Mouse (Mus musculus) c-Kit-positive CD71-positive TER-119-negative erythroid progenitor cells, embryonic 14.5 days (primary cell): ENCODE measurements around the gene Mllt3.

ENCODE experiments used
- DNase-seq: peaks from one replicate; pipeline ENCODE4 v3.0.0-alpha.2; 2013; ENCODE audit warnings: low read depth

The Mllt3 gene

GRCm38 (mm10) chr4:87774515-87774914 lies 258.6 kb downstream of the Mllt3 start:
- DNase-seq, result no peak

GRCm38 (mm10) chr4:87767711-87768561 lies 265.2 kb downstream of the Mllt3 start:
- no peak for DNase-seq

GRCm38 (mm10) chr4:87765729-87766128 lies 267.4 kb downstream of the Mllt3 start:
- DNase-seq, result no peak

DNA sequence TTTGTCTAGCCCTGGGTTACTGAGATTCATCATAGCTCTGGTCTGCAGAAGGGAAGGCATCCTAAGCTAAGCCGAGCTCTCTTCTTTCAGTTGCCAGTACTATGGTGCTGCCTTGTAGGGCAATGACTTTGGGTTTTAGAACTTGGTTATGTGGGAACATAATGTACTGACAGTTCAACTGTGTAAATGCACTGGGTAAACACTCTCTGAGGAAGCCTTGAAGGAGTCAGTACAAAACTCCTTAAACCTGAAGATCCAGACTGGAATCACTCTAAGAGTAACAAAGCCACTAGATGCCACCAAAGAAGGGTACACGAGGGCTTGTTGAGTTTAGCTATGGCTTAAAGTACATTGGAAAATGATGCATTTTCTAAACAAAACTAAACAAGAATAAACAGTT lies 272.1 kb downstream of the Mllt3 start:
- DNase-seq, result no peak

GRCm38 (mm10) chr4:87760297-87760696 lies 272.9 kb downstream of the Mllt3 start:
- DNase-seq, result no peak

- DNase-seq, result no peak
Observed at GRCm38 (mm10) chr4:87759625-87760024, 273.5 kb downstream of the Mllt3 start.

DNA sequence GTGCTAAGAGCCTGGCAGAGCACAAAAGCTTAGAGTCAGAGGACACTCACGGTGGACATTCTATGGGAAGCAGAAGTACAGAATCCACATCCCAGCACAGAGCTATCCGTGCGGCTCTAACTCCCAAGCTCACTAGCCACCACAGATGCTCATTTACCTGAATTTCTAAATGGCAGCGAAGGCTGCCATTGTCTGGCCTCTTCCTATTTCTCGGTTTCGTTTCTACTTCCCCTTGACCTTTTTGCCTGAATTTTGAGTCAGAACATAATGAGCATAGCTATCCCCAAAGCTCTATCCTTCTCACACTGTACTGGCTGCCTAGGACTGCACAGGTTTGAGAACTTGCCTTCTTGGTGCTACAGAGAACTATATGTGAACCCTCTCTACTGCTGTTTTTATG lies 274.1 kb downstream of the Mllt3 start:
- no peak for DNase-seq

DNA sequence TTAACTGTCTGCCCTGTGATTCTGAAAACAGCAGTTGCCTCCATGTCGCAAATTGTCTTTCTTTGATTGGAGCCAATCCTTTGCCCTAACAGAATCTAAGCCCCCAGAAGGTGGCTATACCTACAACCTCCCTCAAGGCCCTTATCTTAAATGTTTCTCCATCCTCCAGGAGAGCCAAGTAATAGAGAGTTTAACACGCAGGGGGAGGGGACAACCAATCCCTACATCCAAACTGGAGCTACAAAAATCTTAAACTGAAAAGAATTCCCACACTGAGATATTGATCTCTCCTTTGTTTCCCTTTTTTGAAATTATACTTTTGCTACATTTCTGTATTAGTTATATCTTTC lies 281.7 kb downstream of the Mllt3 start:
- DNase-seq, result peak; percentile 13

GRCm38 (mm10) chr4:87750856-87751514 lies 282.2 kb downstream of the Mllt3 start:
- peak; percentile 33 for DNase-seq

DNA sequence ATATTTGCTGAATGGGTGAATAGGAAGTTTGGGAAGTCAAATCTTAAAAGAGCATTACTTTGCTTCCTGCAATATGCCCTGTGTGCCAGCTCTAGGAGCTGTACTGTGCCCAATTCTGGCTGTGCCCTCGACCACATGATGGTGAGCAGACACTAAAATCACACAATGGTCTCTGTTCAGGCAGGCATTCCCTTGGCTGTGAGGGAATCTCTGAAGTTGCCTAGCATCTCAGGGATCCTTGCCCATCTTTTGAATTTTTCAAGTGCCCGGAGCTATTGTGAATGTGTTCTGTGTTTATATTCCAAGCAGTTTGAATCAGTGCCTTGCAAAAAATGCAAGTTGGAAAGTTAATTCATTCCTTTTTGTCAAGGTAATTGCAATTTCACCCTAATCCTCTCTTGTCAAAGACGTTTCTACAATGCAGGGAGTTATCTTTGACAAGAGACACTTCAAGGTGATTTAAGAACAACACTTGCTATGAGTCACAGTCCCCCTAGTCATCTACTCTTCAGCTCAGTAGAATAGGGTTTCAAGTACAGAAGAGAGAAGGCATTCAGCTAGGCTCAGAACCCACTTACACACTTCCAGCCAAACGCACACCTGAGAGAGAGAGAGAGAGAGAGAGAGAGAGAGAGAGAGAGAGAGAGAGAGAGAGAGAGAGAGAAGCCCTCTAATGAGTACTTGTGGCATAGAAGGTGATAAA lies 283.5 kb downstream of the Mllt3 start:
- DNase-seq, result no peak

DNA sequence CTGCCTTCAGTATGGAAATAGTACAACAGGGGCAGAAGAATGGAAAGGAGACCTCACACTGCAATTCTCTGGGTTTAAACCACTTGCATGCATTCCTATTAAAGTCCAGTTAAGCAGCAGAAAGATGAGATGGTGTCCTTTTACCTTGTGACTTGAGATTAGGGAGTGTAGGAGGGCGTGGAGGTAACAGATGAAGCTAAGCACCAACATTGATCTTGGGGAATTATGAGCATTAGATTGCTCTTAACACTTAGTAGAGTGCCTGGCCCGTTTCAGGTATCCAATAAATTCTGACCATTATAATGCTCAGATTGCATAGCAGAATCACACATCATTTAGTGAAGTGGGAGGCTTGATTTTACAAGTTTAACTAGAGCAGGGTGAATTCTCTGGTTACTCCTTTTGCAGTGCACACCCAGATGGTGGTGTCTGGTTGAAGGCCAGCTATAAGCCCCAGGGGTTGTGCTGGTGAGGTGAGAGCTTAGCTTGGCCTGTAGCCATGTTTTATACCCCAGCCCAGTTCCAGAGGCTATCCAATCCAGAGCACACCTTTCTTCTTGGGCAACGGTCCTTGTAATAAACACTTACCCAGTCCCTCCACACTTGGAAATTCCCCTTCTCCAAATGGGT lies 288.0 kb downstream of the Mllt3 start:
- no peak for DNase-seq

- DNase-seq, result no peak
Observed at GRCm38 (mm10) chr4:87739524-87740128, 293.5 kb downstream of the Mllt3 start.

GRCm38 (mm10) chr4:87739104-87739503 lies 294.1 kb downstream of the Mllt3 start:
- no peak for DNase-seq

DNA sequence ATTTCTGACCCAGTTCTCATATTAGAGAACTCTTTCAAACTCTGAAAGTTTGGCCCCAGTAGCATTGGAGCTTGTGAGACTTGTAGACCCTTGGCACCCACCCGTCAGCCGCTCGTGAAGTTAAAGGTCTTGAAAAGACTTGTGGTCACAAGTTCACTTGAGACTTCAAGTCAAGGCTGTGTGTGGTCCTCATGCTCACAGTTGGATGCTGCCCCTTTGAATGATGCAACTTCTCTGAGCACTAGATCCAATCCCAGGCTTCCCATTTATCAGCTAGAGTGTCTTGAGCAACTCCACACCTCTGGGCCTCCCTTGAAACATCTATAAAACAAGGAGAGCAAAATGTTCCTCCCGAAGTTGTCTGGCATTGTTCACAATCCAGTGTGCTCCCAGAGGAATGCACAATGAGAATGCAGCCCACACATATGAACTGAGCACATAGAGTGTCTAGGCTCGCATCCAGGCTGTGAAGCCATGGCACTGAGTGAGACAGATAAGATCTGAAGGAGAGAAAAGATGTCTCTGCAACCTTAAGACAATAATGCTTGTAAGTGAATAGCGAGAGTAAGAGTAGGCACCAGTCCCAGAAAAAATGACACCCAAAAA lies 295.9 kb downstream of the Mllt3 start:
- no peak for DNase-seq

GRCm38 (mm10) chr4:87736779-87737178 lies 296.4 kb downstream of the Mllt3 start:
- no peak for DNase-seq

GRCm38 (mm10) chr4:87731118-87731672 lies 302.0 kb downstream of the Mllt3 start:
- no peak for DNase-seq

GRCm38 (mm10) chr4:87728581-87728980 lies 304.6 kb downstream of the Mllt3 start:
- DNase-seq, result no peak

DNA sequence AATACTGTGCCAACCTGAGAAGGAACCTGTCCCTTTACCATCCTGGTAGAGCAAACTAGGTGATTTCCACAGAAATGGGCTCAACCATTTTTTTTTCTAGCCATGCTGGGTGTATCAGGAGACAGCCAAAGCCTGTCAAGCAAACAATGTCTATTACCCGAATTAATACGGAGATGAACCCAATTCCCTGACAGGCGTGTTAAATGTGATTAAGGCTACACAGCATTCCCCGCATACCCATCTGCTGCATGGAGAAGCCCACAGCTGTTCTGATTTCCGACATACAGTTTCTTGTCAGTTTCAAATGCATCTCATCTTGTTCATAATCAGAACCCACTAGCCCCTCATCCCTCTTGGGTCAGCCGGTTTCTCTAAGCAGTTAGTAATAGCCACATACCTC lies 309.7 kb downstream of the Mllt3 start:
- no peak for DNase-seq
